Mouse (Mus musculus) urinary bladder, postnatal 0 days (tissue): ENCODE data around the gene Anxa5. TPM values are rescaled to one million over a fixed set of nuclear protein-coding genes. Genes with fewer than 3 reads are reported as not detected.

Experiments
- microRNA-seq: library from miRNA; unstranded; fragments of <30 nt; microRNA quantifications from one replicate; pipeline ENCODE4, GENCODE M21; 2016
- polyA plus RNA-seq: library from polyadenylated mRNA; unstranded; fragments of >200 nt; fragmentation: Nextera tagmentation; extraction: Ambion mirVana; gene quantifications from 2 replicates; pipeline ENCODE4 v1.2.1, GENCODE M21; 2015

The Anxa5 gene
- polyA plus RNA-seq: 354 and 365 TPM in 2 replicates

DNA sequence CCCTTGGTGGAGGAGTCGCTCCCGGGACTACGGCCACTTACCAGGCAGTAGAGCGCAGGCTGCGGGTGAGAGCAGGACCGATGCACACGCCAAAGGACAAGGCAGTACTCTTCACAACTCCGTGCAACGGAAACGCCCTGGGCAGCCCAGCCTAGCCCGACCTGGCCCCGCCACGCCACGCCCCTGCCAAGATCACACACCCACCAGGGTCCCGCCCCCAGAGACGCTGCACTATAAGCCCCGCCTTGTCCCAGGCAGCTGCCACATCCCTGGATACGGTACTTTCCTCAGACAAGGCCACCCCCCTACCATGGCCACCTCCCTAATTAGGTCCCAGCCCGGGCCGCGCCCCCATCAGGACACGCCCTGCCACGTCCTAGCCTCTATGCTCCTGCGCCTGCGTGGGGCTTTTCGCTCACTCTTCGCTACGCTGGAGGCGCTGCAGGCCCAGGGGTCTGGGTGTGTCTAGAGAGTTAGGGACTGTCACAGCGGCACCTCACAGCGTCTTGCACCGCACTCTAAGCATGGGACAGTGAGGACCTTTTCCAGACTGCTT, at the start of gene Anxa5, which contains the start of gene 1810062G17Rik:
TSS of gene Anxa5 (minus strand) at position 363 of the 556 bp plus-strand sequence.
TSS of gene 1810062G17Rik (plus strand) at position 406 of the 556 bp plus-strand sequence.

GRCm38 (mm10) chr3:36521073-36522060, 45.7 kb upstream of the Anxa5 start, which contains the start of gene Gm11549:
Gene Gm11549, minus strand, starts transcription at chr3:36521813.

Small RNA genes within 50 kb of the gene (microRNA-seq; reads per million reads assigned to microRNA genes)
- gene Mir7009: not detected

Other genes starting within 250 kb of the Anxa5 start
- gene 1810062G17Rik, start within 50 bp of the Anxa5 start, polyA plus RNA-seq: 4.1 and 4.3 TPM in 2 replicates
- gene Gm11549, start 45.9 kb upstream of the Anxa5 start, polyA plus RNA-seq: 0.08 and 0.23 TPM in 2 replicates
- gene Exosc9, start 76.7 kb upstream of the Anxa5 start, polyA plus RNA-seq: 36.9 and 37.1 TPM in 2 replicates
- 27.6 and 45.0 TPM in 2 replicates for gene Ccna2, start 96.3 kb upstream of the Anxa5 start, polyA plus RNA-seq
- gene Bbs7, start 137.6 kb upstream of the Anxa5 start, polyA plus RNA-seq: 5.2 and 5.4 TPM in 2 replicates
- 1.4 and 1.8 TPM in 2 replicates for gene Trpc3, start 214.3 kb upstream of the Anxa5 start, polyA plus RNA-seq